Mouse (Mus musculus): ENCODE results near the gene Nat8f6. TPM values are rescaled to one million over a fixed set of nuclear protein-coding genes. Genes with fewer than 3 reads are reported as not detected.
A peak's percentile ranks its signal among the peaks of the same experiment; 100 is the strongest.
"Not testable (repeated sequence)": the region's sequence is repeated elsewhere in the genome, so short reads cannot be mapped to it uniquely, and the experiment has no call there.

Nat8f6 gene
- total RNA-seq, 2 experiments from 2014 or later: not detected

DNA sequence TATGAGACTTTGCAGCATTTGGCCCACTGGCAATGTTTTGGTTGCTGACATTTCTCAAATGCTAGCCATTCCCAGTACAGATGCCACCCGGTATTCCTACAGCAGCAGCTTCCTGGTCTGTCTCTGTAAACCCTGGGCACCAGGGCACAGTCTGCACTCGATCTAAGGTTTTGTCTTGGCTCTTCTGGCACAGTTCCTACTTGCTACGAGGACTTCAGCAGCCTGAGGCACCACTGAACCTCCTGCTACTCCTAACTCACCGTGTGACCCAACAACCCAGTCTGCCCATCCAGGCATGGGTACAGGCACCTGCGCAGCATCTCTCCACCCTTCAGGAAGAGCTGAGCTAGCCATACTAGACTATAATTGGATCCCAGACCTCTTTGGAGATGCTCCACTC is 15.3 kb upstream of the Nat8f6 start:
- not testable (repeated sequence) for DNase-seq

DNA sequence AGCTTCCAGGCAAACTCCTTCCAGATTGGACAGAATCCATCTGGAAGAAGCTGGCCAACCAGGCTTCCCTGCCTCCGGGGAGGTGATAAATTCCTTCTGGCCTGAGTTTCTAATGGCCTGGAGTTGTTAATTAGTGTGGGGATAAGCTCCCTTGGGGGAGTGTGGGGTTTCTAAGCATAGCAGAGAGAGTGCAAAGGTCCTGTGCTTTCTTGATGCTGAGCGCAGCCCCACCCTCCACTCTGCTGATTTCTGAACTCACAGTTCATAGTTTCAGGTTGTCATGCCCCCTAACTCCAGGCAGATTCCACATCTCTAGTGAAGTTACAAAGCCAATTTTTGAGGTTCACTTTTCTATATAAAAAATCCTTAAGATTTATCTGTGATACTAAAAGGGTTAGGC is 14.3 kb upstream of the Nat8f6 start:
- DNase-seq: not testable (repeated sequence)

DNA sequence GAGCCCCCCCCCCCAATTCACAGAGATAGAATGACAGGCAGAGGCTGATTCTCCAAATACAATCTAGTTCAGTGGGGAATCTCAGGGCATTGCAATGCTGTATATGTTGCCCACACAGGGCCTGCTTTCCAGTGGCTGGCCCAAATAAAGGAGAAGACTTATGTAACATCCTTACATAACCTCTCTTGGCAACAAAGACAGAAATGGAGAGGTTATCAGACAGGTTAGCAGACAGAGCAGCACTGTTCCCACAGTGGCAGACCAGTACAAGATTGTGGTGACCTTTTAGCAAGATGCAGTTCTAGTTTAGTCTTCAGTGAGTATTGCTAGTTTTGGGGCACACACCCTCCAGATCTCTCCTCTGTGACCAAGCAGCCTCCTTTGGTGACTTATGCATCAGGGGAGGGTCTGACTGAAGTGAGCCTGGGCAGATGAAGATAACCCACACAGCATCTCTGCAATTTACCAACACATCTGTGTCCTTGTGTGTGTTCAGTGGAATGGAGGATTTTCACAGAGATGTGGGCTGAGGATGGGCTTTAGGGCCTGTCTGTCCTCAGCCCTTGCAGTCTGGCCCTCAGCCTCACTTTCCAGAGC is 13.8 kb upstream of the Nat8f6 start:
- not testable (repeated sequence) for DNase-seq

DNA sequence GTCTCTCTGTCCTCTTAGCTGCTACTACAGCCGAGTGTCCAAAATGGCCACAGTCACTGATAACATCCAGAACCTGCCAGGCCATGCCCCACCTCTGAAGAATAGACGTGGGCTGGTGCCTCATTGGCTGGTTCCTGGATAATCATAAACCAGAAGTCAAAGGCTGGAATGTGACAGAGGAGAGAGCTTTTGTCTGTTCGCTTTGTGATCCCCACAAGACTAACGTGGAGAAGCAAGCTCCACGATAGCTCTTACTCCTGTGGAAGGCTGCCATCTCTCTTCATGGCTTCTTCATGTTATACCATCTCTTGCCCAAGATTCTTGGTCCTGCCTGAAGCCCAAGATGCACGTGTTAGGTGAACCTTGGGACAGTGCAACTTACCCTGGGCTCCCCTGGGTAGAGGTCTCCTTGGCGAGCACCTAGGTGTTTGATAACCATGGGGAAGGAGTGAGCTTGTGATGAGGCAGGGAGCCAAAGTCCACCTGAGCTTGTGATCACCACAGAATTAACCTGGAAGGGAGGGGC is 11.1 kb upstream of the Nat8f6 start, which contains the start of gene Nat8:
Nat8 (minus strand) TSS at position 287 of the 526 bp plus-strand sequence.
- no peak for DNase-seq

DNA sequence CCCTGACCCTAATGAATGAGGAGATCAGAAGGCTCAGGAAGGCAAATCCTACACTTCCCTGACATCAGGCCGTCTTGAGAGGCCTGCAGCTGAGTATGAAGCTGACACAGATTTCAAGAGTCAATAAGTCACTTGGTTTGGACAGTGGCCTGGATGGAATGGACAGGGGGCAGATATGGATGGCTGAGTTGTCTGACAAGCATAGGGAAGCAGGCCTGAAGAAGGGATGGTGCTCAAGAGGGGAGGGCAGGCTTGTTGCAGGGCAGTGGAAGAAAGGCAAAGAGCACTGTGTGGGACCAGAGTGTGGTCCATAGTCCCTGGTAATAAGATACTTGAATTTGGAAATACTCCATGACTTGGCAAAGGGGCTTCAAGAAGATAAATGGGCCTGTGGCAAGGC is 8.7 kb upstream of the Nat8f6 start:
- no peak for DNase-seq

DNA sequence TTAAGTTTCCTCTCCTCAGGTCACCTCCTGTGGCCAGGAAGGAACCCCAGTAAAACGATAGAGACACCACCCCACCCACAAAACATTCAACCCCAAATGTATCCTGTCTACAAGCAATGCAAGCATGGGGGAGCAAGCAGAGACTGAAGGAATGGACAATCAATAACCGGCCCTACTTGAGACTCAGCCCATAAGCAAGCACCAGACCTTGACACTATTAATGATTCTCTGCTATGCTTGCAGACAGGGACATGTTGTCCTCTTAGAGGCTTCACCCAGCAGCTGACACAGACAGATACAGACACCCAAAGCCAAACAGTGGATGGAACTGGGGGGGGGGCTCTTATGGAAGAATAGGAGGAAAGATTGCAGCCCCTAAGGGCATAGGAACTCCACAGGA is 5.1 kb upstream of the Nat8f6 start:
- no peak for DNase-seq

DNA sequence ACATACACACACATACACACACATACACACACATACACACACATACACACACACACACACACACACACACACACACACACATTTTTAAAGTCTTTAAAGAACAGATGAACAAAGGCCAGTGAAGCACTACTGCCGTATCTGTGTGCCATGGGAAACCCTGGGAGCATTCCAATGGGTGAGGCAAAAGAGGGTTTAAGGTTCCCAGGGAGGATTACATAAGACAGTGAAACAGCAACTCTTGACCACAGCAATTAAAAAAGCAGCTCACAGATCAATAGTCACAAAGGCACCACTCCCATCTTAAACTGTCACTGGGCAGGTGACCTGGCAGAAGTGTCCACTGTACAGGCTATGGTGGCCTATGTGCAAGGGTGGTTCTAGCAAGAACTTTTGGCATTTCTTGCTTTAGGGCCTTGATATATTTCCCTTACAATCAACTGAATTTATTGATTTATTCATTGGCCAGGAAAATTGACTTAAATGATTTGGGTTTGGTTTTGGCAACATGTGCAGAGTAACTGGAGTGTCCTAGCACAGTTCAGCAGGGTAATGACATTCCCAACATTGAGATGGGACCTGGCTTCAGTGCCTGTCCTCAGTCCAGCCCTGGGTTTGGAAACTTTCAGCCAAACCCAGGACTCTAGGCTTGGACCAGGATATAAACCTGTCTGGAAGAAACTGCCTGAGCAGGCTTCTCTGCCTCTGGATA is 2.8 kb upstream of the Nat8f6 start:
- DNase-seq: no peak

DNA sequence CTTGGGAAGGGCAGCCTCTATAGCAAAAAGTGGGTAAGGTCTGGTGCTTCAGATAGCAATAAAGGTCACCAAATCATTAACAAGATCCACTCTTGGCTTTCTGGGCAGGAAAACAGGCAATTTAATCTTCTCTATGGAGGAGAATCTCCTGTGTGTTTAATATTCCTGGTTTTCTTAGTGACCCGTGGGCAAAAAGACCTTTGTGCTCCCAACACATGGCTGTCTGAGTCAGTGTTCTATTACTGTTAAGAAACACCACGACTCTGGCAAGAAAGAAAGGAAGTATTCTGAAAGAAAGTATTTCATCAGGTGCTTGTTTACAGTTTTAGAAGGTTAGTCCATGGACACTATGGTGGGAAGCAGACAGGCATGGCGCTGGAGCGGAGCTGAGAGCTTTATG is 1.5 kb upstream of the Nat8f6 start:
- DNase-seq: no peak

DNA sequence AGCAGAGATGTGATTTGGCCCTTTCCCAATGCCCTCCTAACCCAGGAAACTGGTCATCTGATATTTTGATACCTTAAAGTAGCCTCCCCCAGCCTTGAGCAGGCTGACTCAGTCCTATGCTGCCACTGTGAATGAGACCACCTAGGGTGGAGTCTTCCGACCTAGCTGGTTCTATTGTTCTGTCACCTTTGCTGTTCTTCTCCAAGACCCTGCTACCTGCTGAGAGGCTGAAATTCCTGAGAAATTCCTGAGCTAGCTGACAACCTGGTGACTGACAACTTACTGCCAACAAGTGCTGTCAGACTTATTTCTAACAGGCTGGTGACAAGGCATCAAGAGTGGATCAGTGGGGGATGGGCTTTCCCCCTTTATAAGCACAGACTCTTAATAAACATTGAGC is 2.4 kb downstream of the Nat8f6 start:
- DNase-seq: no peak

DNA sequence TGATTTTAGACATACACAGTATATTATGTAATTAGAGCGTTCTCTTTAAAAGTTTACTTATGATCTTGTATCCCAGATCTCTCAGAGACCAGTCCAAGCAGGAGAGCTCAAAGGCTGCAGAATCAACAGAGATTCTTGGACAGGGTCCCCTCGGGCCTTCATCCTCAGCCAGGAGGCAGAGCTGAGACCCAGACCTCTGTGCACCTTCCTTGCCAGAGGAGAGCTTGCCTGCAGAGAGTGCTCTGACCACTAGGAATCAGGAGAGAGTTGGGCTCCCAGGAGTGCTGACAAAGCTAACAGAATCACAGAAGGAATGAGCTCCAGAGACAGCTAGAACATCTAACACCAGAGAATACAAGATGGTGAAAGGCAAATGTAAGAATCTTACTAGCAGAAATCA is 7.4 kb downstream of the Nat8f6 start:
- no peak for DNase-seq

DNA sequence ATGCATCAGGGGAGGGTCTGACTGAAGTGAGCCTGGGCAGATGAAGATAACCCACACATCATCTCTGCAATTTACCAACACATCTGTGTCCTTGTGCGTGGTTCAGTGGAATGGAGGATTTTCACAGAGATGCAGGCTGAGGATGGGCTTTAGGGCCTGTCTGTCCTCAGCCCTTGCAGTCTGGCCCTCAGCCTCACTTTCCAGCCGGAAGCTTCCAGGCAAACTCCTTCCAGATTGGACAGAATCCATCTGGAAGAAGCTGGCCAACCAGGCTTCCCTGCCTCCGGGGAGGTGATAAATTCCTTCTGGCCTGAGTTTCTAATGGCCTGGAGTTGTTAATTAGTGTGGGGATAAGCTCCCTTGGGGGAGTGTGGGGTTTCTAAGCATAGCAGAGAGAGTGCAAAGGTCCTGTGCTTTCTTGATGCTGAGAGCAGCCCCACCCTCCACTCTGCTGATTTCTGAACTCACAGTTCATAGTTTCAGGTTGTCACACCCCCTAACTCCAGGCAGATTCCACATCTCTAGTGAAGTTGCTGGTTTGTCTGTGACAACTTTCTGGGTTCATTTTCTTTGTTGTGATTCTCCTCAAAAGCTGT is 9.7 kb downstream of the Nat8f6 start:
- DNase-seq: not testable (repeated sequence)

DNA sequence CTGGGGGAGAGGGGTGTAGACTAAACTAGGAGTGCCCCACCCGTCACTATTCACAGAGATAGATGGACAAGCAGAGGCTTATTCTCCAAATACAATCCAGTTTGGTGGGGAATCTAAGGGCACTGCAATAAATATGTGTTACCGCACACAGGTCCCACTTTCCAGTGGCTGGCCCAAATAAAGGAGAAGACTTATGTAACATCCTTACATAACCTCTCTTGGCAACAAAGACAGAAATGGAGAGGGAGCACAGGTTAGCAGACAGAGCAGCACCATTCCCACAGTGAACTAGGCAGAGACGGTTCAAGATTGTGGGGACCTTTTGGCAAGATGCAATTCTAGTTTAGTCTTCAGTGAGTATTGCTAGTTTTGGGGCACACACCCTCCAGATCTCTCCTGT is 10.2 kb downstream of the Nat8f6 start:
- not testable (repeated sequence) for DNase-seq

DNA sequence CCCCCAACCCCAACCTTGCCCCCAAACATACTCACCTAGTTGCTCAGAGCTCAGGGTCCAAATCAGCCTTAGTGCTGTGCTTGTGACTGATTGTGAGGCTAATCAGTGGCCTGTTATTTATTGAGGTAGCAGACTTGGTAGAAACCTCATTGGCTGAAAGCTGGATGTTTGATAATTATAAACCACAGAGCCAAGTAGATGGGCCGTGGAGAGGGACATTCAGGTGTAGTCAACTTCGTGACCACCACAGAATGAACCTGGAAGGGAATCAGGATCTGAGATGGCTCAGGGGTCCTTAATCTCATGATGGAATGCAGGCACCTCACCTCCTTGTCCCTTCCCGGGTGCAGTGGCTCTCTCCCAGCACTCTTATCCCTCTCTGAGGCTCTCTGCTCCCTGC is 11.0 kb downstream of the Nat8f6 start:
- DNase-seq: not testable (repeated sequence)

DNA sequence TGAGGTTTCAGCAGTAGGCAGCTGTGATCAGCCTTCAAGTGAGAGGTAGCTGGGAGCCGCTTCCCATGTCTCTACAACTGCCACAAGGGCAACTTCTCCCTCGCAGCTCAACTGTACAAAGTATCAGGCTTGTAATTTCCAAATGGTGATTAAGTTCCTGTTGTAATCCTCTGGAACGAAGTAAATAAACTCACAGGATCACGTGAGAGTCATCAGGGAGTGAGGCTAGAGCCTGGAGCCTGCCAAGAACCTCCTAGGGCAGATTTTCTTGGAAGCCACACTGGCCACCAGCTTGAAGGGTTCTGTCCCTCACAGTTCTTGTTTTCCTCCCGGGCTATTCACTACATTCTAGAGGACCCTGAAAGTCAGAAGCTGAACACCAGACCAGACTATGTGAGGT is 17.6 kb downstream of the Nat8f6 start:
- not testable (repeated sequence) for DNase-seq

DNA sequence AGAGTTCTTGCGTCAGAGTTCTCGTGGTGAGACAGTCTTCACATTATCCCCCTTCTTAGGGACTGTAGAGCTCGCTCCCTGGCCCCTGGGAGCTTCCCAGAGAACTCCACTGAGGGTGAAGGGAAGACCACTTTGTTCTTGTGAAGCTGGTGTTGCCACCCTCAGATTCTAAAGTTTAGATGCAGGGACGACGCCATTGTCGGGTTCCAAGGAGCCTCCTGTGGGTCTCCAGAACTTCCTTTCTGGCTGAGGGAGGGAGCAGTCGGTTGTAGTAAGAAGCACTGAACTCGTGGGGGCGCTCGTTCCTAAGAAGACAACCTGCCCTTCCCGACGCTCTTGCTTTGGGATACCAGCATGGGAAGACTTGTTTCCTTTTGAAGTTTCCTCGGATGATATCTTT is 55.2 kb downstream of the Nat8f6 start, which contains the start of gene Nat8f3:
Nat8f3 (minus strand) TSS at position 223 of the 400 bp plus-strand sequence.
- DNase-seq: peak; percentile 38

DNA sequence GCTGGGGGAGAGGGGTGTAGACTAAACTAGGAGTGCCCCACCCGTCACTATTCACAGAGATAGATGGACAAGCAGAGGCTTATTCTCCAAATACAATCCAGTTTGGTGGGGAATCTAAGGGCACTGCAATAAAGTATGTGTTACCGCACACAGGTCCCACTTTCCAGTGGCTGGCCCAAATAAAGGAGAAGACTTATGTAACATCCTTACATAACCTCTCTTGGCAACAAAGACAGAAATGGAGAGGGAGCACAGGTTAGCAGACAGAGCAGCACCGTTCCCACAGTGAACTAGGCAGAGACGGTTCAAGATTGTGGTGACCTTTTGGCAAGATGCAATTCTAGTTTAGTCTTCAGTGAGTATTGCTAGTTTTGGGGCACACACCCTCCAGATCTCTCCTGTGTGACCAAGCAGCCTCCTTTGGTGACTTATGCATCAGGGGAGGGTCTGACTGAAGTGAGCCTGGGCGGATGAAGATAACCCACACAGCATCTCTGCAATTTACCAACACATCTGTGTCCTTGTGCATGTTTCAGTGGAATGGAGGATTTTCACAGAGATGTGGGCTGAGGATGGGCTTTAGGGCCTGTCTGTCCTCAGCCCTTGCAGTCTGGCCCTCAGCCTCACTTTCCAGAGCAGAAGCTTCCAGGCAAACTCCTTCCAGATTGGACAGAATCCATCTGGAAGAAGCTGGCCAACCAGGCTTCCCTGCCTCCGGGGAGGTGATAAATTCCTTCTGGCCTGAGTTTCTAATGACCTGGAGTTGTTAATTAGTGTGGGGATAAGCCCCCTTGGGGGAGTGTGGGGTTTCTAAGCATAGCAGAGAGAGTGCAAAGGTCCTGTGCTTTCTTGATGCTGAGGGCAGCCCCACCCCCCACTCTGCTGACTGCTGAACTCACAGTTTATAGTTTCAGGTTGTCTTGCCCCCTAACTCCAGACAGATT is 57.4 kb downstream of the Nat8f6 start:
- DNase-seq: not testable (repeated sequence)

DNA sequence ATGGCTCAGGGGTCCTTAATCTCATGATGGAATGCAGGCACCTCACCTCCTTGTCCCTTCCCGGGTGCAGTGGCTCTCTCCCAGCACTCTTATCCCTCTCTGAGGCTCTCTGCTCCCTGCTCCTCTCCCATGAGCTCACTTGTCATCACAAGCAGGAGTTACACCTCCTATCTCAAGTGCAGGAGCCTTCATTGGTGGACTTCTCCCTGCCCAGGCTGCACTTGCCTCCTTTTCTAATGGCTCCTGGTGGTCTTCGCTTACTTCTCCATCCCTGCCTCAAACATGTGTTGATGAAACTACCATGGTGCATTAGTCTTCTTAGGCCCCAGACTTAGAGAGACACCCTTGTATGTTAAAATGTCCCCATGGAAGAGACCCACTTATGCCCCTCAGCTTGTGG is 58.1 kb downstream of the Nat8f6 start:
- DNase-seq: not testable (repeated sequence)

Small RNA genes lying within 50 kb of the gene (microRNA-seq; reads per million reads assigned to microRNA genes)
- 0 reads per million in 2 experiments for gene Mir6375

Other genes starting within 250 kb of the Nat8f6 start
- 1 to 10 TPM; 5.8 to 6.5 TPM for gene Alms1, start 233.4 kb downstream of the Nat8f6 start, total RNA-seq (2021)
- gene Nat8f7, start 107.7 kb downstream of the Nat8f6 start, total RNA-seq (2021): not detected
- gene Nat8f3, start 55.2 kb downstream of the Nat8f6 start, total RNA-seq (2021): not detected
- gene Nat8f5, start within 50 bp of the Nat8f6 start, total RNA-seq (2021): not detected
- not detected for gene Nat8, start 11.1 kb upstream of the Nat8f6 start, total RNA-seq (2021)
- gene Nat8f2, start 48.2 kb upstream of the Nat8f6 start, total RNA-seq (2021): not detected
- 1 to 10 TPM; 1.3 to 1.8 TPM for gene Nat8f4, start 83.9 kb upstream of the Nat8f6 start, total RNA-seq (2021)
- 10 to 100 TPM; 11.6 to 13.1 TPM for gene Tprkb, start 90.9 kb upstream of the Nat8f6 start, total RNA-seq (2021)
- gene Nat8f1, start 94.7 kb upstream of the Nat8f6 start, total RNA-seq (2021): 1 to 10 TPM; 2.1 to 2.4 TPM
- 10 to 100 TPM; 60.0 to 69.6 TPM for gene Dusp11, start 140.7 kb upstream of the Nat8f6 start, total RNA-seq (2021)
- not detected for gene Figla, start 195.2 kb upstream of the Nat8f6 start, total RNA-seq (2021)
- gene Add2, start 207.7 kb upstream of the Nat8f6 start, total RNA-seq (2021): 1 to 10 TPM; 2.3 to 3.3 TPM